Mouse (Mus musculus) erythroblast, embryonic 14.5 days (primary cell): Measurements from ENCODE around the gene Ankfy1.

Source experiments
- GATA1 ChIP-seq: IDR thresholded peaks from 2 replicates; pipeline ENCODE4 v1.6.1; 2012; ENCODE audit warnings: low read length, inconsistent platforms, mixed read lengths
- TAL1 ChIP-seq: IDR thresholded peaks from 3 replicates; pipeline ENCODE4 v1.6.1; 2012; ENCODE audit warnings: low read length, inconsistent platforms, mixed read lengths

DNA sequence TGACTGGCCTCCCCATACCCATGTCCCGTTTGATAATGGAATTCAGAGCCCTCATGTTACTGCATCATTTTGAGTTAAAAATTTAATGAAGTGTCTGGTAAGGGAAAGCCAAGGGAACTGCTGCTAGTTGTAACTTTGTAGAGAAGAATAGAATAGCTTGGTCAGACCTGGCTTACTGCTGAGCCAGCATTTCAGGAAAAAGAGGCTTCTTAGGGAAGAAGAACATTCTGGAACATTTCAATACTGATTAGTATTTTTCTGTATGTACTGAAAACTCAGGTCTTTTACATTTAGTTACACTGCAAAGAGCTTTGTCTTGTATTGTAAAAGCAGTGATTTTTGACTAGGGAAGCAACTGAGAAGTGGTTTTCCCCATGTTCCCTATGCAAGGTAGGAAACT lies 71.0 kb downstream of the Ankfy1 start:
- TF ChIP-seq TAL1 (no peak), GATA1 (no peak)
